Comparison of ENCODE assay signal across 31 mouse cellular contexts in genomic region chr1:28565383-28566154, GRCm38 (mm10).
DNase-seq lines count a peak whose midpoint lies in the region; ATAC-seq lines count a peak whose summit lies in the region.
"Had no signal": no experiment of that assay in that cellular context is flagged by ENCODE, and none has a peak within 500 bp of the region (broad histone marks: within the 10 kb centered on the region; RNA-seq: fewer than 3 reads in every experiment).

No protein-coding gene starts in this region.

- no peak overlapping the region for H3K9ac ChIP-seq in midbrain, embryonic 13.5 days (replicated peaks)
- H3K9ac ChIP-seq in midbrain, embryonic 14.5 days (replicated peaks; ENCODE audit: low read length) = no peak overlapping the region
- H3K9ac ChIP-seq in kidney, embryonic 14.5 days (ENCODE audit: low read depth, low read length) = no peak overlapping the region
- H3K9ac ChIP-seq: heart, embryonic 13.5 days; hindbrain, embryonic 14.5 days; limb, embryonic 13.5 days; lung, embryonic 15.5 days had no signal

- H3K9me3 ChIP-seq in midbrain, embryonic 13.5 days = no peaks in the 10 kb centered on the region
- no peaks in the 10 kb centered on the region for H3K9me3 ChIP-seq in midbrain, embryonic 14.5 days (ENCODE audit: control insufficient read depth, low read length)
- H3K9me3 ChIP-seq in limb, embryonic 10.5 days (replicated peaks) = no peaks in the 10 kb centered on the region
- H3K9me3 ChIP-seq in kidney, embryonic 14.5 days (ENCODE audit: control insufficient read depth, low read length) = no peaks in the 10 kb centered on the region
- H3K9me3 ChIP-seq: heart, embryonic 13.5 days; limb, embryonic 13.5 days; lung, embryonic 15.5 days; megakaryocyte, embryonic 14.5 days had no signal

- no peaks in the 10 kb centered on the region for H3K27me3 ChIP-seq in midbrain, embryonic 13.5 days
- H3K27me3 ChIP-seq in midbrain, embryonic 14.5 days (ENCODE audit: control insufficient read depth, insufficient read depth, low read length) = no peaks in the 10 kb centered on the region
- no peaks in the 10 kb centered on the region for H3K27me3 ChIP-seq in limb, embryonic 10.5 days (ENCODE audit: low read depth, poor library complexity, severe bottlenecking)
- H3K27me3 ChIP-seq in kidney, embryonic 14.5 days (ENCODE audit: control insufficient read depth, insufficient read depth, low read length) = no peaks in the 10 kb centered on the region
- H3K27me3 ChIP-seq: heart, embryonic 13.5 days; limb, embryonic 13.5 days; lung, embryonic 15.5 days; megakaryocyte, embryonic 14.5 days had no signal

- DNase-seq in midbrain, embryonic 14.5 days = no peak
- peak; percentile 47 for DNase-seq in embryo, embryonic 11 days
- DNase-seq in limb, embryonic 10.5 days (ENCODE audit: low spot score) = peak; percentile 28
- peak; percentile 8 for DNase-seq in retina, postnatal 1 day
- no peak for DNase-seq in cerebellum, postnatal 25 days
- DNase-seq in left cerebral cortex, postnatal 14 days (ENCODE audit: low spot score in 2 of 2) = no peak
- DNase-seq: adrenal gland, adult 2 months; adrenal gland, postnatal 36 days; B cell, adult 2 months; cerebellum, adult 2 months; cerebellum, postnatal 14 days; gastrocnemius, adult 2 months; gastrocnemius, postnatal 36 days; heart, adult 2 months; heart, postnatal 10 days; kidney, adult 18-20 months; kidney, postnatal 4 days; layer of hippocampus, postnatal 36 days; lung, postnatal 36 days; right cerebral cortex, postnatal 14 days; thymus, postnatal 4 days had no signal

- 66% methylated on average over 11 of the region's 11 CpGs for WGBS in midbrain, embryonic 13.5 days
- WGBS in midbrain, embryonic 14.5 days = 50% methylated on average over 11 of the region's 11 CpGs
- 73% methylated on average over 11 of the region's 11 CpGs for WGBS in limb, embryonic 10.5 days
- WGBS in kidney, embryonic 14.5 days = 74% methylated on average over 11 of the region's 11 CpGs

- intact Hi-C loops in left cerebral cortex, postnatal 14 days (cut with DNase I) = no loop called here

- H3K36me3 ChIP-seq in midbrain, embryonic 13.5 days = no peaks in the 10 kb centered on the region
- H3K36me3 ChIP-seq in midbrain, embryonic 14.5 days (ENCODE audit: control insufficient read depth, insufficient read depth, low read length) = no peaks in the 10 kb centered on the region
- H3K36me3 ChIP-seq in limb, embryonic 10.5 days = no peaks in the 10 kb centered on the region
- no peaks in the 10 kb centered on the region for H3K36me3 ChIP-seq in kidney, embryonic 14.5 days (ENCODE audit: control insufficient read depth, insufficient read depth, low read length)
- H3K36me3 ChIP-seq: heart, embryonic 13.5 days; limb, embryonic 13.5 days; lung, embryonic 15.5 days had no signal

- H3K4me2 ChIP-seq in midbrain, embryonic 13.5 days (replicated peaks) = no peak overlapping the region
- no peak overlapping the region for H3K4me2 ChIP-seq in midbrain, embryonic 14.5 days (ENCODE audit: low read length)
- no peak overlapping the region for H3K4me2 ChIP-seq in kidney, embryonic 14.5 days (replicated peaks; ENCODE audit: low read depth, low read length)
- H3K4me2 ChIP-seq: heart, embryonic 13.5 days; hindbrain, embryonic 14.5 days; limb, embryonic 13.5 days; liver, embryonic 11.5 days; lung, embryonic 15.5 days had no signal

- no peak overlapping the region for H3K4me3 ChIP-seq in midbrain, embryonic 13.5 days (replicated peaks)
- H3K4me3 ChIP-seq in midbrain, embryonic 14.5 days (replicated peaks; ENCODE audit: low read depth, low read length) = no peak overlapping the region
- no peak overlapping the region for H3K4me3 ChIP-seq in limb, embryonic 10.5 days
- H3K4me3 ChIP-seq in kidney, embryonic 14.5 days (ENCODE audit: low read length) = no peak overlapping the region
- H3K4me3 ChIP-seq: gastrocnemius, adult 2 months; heart, adult 2 months; heart, embryonic 13.5 days; limb, embryonic 13.5 days; lung, embryonic 15.5 days; megakaryocyte, embryonic 14.5 days had no signal

- no peak overlapping the region for H3K27ac ChIP-seq in midbrain, embryonic 13.5 days
- no peak overlapping the region for H3K27ac ChIP-seq in midbrain, embryonic 14.5 days (replicated peaks; ENCODE audit: low read depth, low read length)
- no peak overlapping the region for H3K27ac ChIP-seq in limb, embryonic 10.5 days
- H3K27ac ChIP-seq in kidney, embryonic 14.5 days (ENCODE audit: low read depth, low read length) = no peak overlapping the region
- H3K27ac ChIP-seq: gastrocnemius, adult 2 months; heart, adult 2 months; heart, embryonic 13.5 days; hindbrain, embryonic 14.5 days; limb, embryonic 13.5 days; lung, embryonic 15.5 days had no signal

- 0 out of 2 replicates have a peak, but pooled peaks have one; percentile 48 for ATAC-seq in midbrain, embryonic 13.5 days
- no peak for ATAC-seq in midbrain, embryonic 14.5 days (ENCODE audit: low FRiP score, low TSS enrichment)
- no peak for ATAC-seq in kidney, embryonic 14.5 days (ENCODE audit: low FRiP score, low TSS enrichment)
- ATAC-seq: activated CD4-positive, CD25-positive, alpha-beta regulatory T cell, adult 4 months; forebrain, embryonic 14.5 days had no signal

- H3K4me1 ChIP-seq in midbrain, embryonic 13.5 days (replicated peaks) = 0 out of 2 replicates have a peak, but pooled peaks cover 5% of the 10 kb centered on the region
- H3K4me1 ChIP-seq in midbrain, embryonic 14.5 days (ENCODE audit: control insufficient read depth, insufficient read depth, low read length) = no peaks in the 10 kb centered on the region
- peaks cover 14% of the 10 kb centered on the region for H3K4me1 ChIP-seq in limb, embryonic 10.5 days
- no peaks in the 10 kb centered on the region for H3K4me1 ChIP-seq in kidney, embryonic 14.5 days (ENCODE audit: control insufficient read depth, insufficient read depth, low read length)
- H3K4me1 ChIP-seq: limb, embryonic 13.5 days; lung, embryonic 15.5 days; megakaryocyte, embryonic 14.5 days had no signal

Comparison
In these comparisons a context has a peak if more than half of its experiments do, and no peak if none do; other contexts are left out.
1. DNase-seq: peak in embryo, embryonic 11 days (single experiment), limb, embryonic 10.5 days (single experiment) and retina, postnatal 1 day (single experiment); none in midbrain, embryonic 14.5 days (single experiment), cerebellum, postnatal 25 days (0 of 2) and left cerebral cortex, postnatal 14 days (0 of 2).